Mouse (Mus musculus): ENCODE data around the gene Bnc2. TPM values are rescaled to one million over a fixed set of nuclear protein-coding genes. Genes with fewer than 3 reads are reported as not detected.

Bnc2 gene
- polyA plus RNA-seq, 1 experiment: 0.88 TPM

GRCm38 (mm10) chr4:84662228-84663065, 12.6 kb downstream of the Bnc2 start:
- TF ChIP-seq POLR2A (IDR thresholded peaks at IDR 0.05; ENCODE audit: low read depth, low read length) (no peak), CTCF (IDR thresholded peaks at IDR 0.05; ENCODE audit: extremely low read depth, insufficient read depth, insufficient read length, insufficient replicate concordance) (no peak)
- 86% methylated on average over 5 of the region's 5 CpGs for WGBS
- no peak overlapping the region for H3K4me3 ChIP-seq (ENCODE audit: extremely low read depth, insufficient read depth, insufficient read length)
- no peaks in the 10 kb centered on the region for H3K27me3 ChIP-seq (ENCODE audit: control insufficient read depth, insufficient read depth, low read length)
- no peak for DNase-seq (ENCODE audit: low read depth in 1 of 2, low spot score in 2 of 2)
- H3K4me1 ChIP-seq (ENCODE audit: control insufficient read depth, insufficient read depth, insufficient read length): no peaks in the 10 kb centered on the region
- no peaks in the 10 kb centered on the region for H3K36me3 ChIP-seq (ENCODE audit: control insufficient read depth, insufficient read depth, low read length)
- H3K27ac ChIP-seq (ENCODE audit: insufficient read depth, low read length): no peak overlapping the region

DNA sequence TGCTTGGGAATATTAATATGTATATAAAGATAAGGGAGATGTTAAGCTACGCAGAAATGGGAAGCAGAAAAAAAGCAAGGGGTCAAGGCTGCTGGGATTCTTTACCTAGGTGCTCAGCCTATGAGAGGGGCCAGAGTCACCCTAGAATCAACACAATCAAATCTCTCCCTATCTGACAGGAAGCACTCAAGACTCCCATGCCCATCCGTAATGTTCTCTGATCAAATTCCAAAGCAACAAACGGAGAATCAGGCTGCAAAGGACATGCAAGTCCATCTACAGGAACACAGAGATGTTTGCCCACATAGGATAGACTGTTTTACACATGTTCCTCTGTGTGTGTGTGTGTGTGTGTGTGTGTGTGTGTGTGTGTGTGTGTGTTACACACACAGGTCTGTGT, 13.7 kb downstream of the Bnc2 start:
- TF ChIP-seq POLR2A (IDR thresholded peaks at IDR 0.05; ENCODE audit: low read depth, low read length): no peak
- TF ChIP-seq CTCF (IDR thresholded peaks at IDR 0.05; ENCODE audit: extremely low read depth, insufficient read depth, insufficient read length, insufficient replicate concordance): no peak
- Histone ChIP-seq H3K4me3 (ENCODE audit: extremely low read depth, insufficient read depth, insufficient read length) (no peak overlapping the region), H3K27ac (ENCODE audit: insufficient read depth, low read length) (no peak overlapping the region), H3K27me3 (ENCODE audit: control insufficient read depth, insufficient read depth, low read length) (no peaks in the 10 kb centered on the region), H3K4me1 (ENCODE audit: control insufficient read depth, insufficient read depth, insufficient read length) (no peaks in the 10 kb centered on the region), H3K36me3 (ENCODE audit: control insufficient read depth, insufficient read depth, low read length) (no peaks in the 10 kb centered on the region)
- no peak for DNase-seq (ENCODE audit: low read depth in 1 of 2, low spot score in 2 of 2)
- 87% methylated on average over 3 of the region's 3 CpGs for WGBS

DNA sequence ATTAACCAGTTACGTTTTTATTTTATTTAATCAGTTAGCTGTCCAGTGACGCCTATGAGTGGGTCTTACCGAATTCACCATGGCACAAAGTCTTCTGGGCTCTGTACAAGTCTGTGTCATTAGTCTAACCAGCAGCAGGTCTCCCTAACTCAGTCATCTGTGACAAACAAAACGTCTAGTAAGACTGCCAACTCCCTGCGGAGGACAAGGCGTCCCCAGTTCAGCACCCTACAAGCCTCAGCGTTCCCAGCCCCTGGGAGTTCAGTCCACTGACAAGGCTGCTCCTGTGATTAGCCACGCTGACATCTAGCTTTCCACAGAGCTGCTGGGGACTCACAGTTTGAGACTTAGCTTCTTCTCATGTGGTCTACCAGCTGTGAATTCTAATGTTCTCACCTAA, 23.3 kb downstream of the Bnc2 start:
- no peak for TF ChIP-seq POLR2A (IDR thresholded peaks at IDR 0.05; ENCODE audit: low read depth, low read length)
- TF ChIP-seq CTCF (IDR thresholded peaks at IDR 0.05; ENCODE audit: extremely low read depth, insufficient read depth, insufficient read length, insufficient replicate concordance): no peak
- Histone ChIP-seq H3K27ac (ENCODE audit: insufficient read depth, low read length) (no peak overlapping the region), H3K4me3 (ENCODE audit: extremely low read depth, insufficient read depth, insufficient read length) (no peak overlapping the region), H3K36me3 (ENCODE audit: control insufficient read depth, insufficient read depth, low read length) (no peaks in the 10 kb centered on the region), H3K27me3 (ENCODE audit: control insufficient read depth, insufficient read depth, low read length) (no peaks in the 10 kb centered on the region), H3K4me1 (ENCODE audit: control insufficient read depth, insufficient read depth, insufficient read length) (no peaks in the 10 kb centered on the region)
- 82% methylated on average over 8 of the region's 8 CpGs for WGBS
- DNase-seq (ENCODE audit: low read depth in 1 of 2, low spot score in 2 of 2): no peak

GRCm38 (mm10) chr4:84646576-84646975, 28.5 kb downstream of the Bnc2 start:
- DNase-seq (ENCODE audit: low read depth in 1 of 2, low spot score in 2 of 2): no peak
- Histone ChIP-seq H3K27me3 (ENCODE audit: control insufficient read depth, insufficient read depth, low read length) (no peaks in the 10 kb centered on the region), H3K4me1 (ENCODE audit: control insufficient read depth, insufficient read depth, insufficient read length) (no peaks in the 10 kb centered on the region), H3K36me3 (ENCODE audit: control insufficient read depth, insufficient read depth, low read length) (no peaks in the 10 kb centered on the region), H3K27ac (ENCODE audit: insufficient read depth, low read length) (no peak overlapping the region), H3K4me3 (ENCODE audit: extremely low read depth, insufficient read depth, insufficient read length) (no peak overlapping the region)
- TF ChIP-seq CTCF (IDR thresholded peaks at IDR 0.05; ENCODE audit: extremely low read depth, insufficient read depth, insufficient read length, insufficient replicate concordance) (no peak), POLR2A (IDR thresholded peaks at IDR 0.05; ENCODE audit: low read depth, low read length) (no peak)

- Histone ChIP-seq H3K27ac (ENCODE audit: insufficient read depth, low read length) (no peak overlapping the region), H3K4me3 (ENCODE audit: extremely low read depth, insufficient read depth, insufficient read length) (no peak overlapping the region), H3K27me3 (ENCODE audit: control insufficient read depth, insufficient read depth, low read length) (no peaks in the 10 kb centered on the region), H3K4me1 (ENCODE audit: control insufficient read depth, insufficient read depth, insufficient read length) (no peaks in the 10 kb centered on the region), H3K36me3 (ENCODE audit: control insufficient read depth, insufficient read depth, low read length) (no peaks in the 10 kb centered on the region)
- no peak for TF ChIP-seq CTCF (IDR thresholded peaks at IDR 0.05; ENCODE audit: extremely low read depth, insufficient read depth, insufficient read length, insufficient replicate concordance)
- no peak for TF ChIP-seq POLR2A (IDR thresholded peaks at IDR 0.05; ENCODE audit: low read depth, low read length)
- 84% methylated on average over 6 of the region's 6 CpGs for WGBS
- no peak for DNase-seq (ENCODE audit: low read depth in 1 of 2, low spot score in 2 of 2)
Measured at GRCm38 (mm10) chr4:84639166-84639565, 35.9 kb downstream of the Bnc2 start.

GRCm38 (mm10) chr4:84637641-84638040, 37.4 kb downstream of the Bnc2 start:
- no peak overlapping the region for H3K4me3 ChIP-seq (ENCODE audit: extremely low read depth, insufficient read depth, insufficient read length)
- TF ChIP-seq CTCF (IDR thresholded peaks at IDR 0.05; ENCODE audit: extremely low read depth, insufficient read depth, insufficient read length, insufficient replicate concordance) (no peak), POLR2A (IDR thresholded peaks at IDR 0.05; ENCODE audit: low read depth, low read length) (no peak)
- H3K36me3 ChIP-seq (ENCODE audit: control insufficient read depth, insufficient read depth, low read length): no peaks in the 10 kb centered on the region
- H3K27me3 ChIP-seq (ENCODE audit: control insufficient read depth, insufficient read depth, low read length): no peaks in the 10 kb centered on the region
- H3K4me1 ChIP-seq (ENCODE audit: control insufficient read depth, insufficient read depth, insufficient read length): no peaks in the 10 kb centered on the region
- H3K27ac ChIP-seq (ENCODE audit: insufficient read depth, low read length): no peak overlapping the region
- WGBS: 55% methylated on average over 10 of the region's 10 CpGs
- no peak for DNase-seq (ENCODE audit: low read depth in 1 of 2, low spot score in 2 of 2)

DNA sequence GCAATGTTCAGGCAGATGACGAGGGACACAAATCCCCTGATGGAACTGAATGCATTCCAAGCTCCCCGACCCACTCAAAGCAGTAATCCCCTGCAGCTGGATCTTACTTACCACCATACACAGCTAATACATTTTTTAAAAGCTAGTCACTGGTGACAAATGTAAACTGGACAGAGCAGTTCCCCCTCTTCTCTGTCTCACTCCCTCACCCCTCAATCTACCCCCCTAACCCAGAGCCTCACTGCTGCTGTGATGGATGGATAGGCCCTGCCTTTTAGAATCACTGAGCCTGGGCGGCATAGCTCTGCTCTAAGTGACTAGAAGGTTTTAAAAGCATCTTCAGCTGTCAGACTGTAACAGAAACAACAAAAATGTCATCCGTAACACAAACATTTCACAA, 40.3 kb downstream of the Bnc2 start:
- 81% methylated on average over 4 of the region's 4 CpGs for WGBS
- no peaks in the 10 kb centered on the region for H3K27me3 ChIP-seq (ENCODE audit: control insufficient read depth, insufficient read depth, low read length)
- H3K27ac ChIP-seq (ENCODE audit: insufficient read depth, low read length): no peak overlapping the region
- no peak for DNase-seq (ENCODE audit: low read depth in 1 of 2, low spot score in 2 of 2)
- no peaks in the 10 kb centered on the region for H3K36me3 ChIP-seq (ENCODE audit: control insufficient read depth, insufficient read depth, low read length)
- H3K4me1 ChIP-seq (ENCODE audit: control insufficient read depth, insufficient read depth, insufficient read length): no peaks in the 10 kb centered on the region
- H3K4me3 ChIP-seq (ENCODE audit: extremely low read depth, insufficient read depth, insufficient read length): no peak overlapping the region
- no peak for TF ChIP-seq CTCF (IDR thresholded peaks at IDR 0.05; ENCODE audit: extremely low read depth, insufficient read depth, insufficient read length, insufficient replicate concordance)
- TF ChIP-seq POLR2A (IDR thresholded peaks at IDR 0.05; ENCODE audit: low read depth, low read length): no peak
